Mouse (Mus musculus) CH12.LX (cell line): ENCODE data around the gene Rgs11. TPM values are rescaled to one million over a fixed set of nuclear protein-coding genes. Genes with fewer than 3 reads are reported as not detected.

Experiments used
- DNase-seq: peaks from one replicate; pipeline ENCODE4 v3.0.0-alpha.2; 2013; ENCODE audit errors: extremely low read depth
- H3K27ac ChIP-seq: 2 replicates; pipeline ENCODE4 v1.5.1; 2012; ENCODE audit warnings: low read depth, mild to moderate bottlenecking, control low read depth, moderate library complexity; ENCODE audit not compliant: insufficient read depth
- H3K27me3 ChIP-seq: replicated peaks from 2 replicates; pipeline ENCODE3; 2012; ENCODE audit warnings: inconsistent platforms
- H3K36me3 ChIP-seq, 2 experiments: replicated peaks in 1 of 2; 2 replicates each; pipeline versions ENCODE3 to v1.6.1; 2012; ENCODE audit warnings: inconsistent platforms in 1 of 2, low read length in 1 of 2, mild to moderate bottlenecking in 1 of 2, mixed read lengths in 1 of 2, moderate library complexity in 1 of 2; ENCODE audit not compliant: control insufficient read depth in 1 of 2, insufficient read depth in 1 of 2
- H3K4me1 ChIP-seq, 2 experiments: 2 replicates each; pipeline ENCODE4 v1.6.1; 2012; ENCODE audit warnings: inconsistent platforms in 1 of 2, moderate library complexity in 1 of 2; ENCODE audit not compliant: insufficient read depth in 2 of 2, control insufficient read depth in 1 of 2
- H3K4me2 ChIP-seq: 2 replicates; pipeline ENCODE4 v1.6.1; 2012; ENCODE audit warnings: low read depth, mild to moderate bottlenecking, control low read depth; ENCODE audit not compliant: poor library complexity, insufficient read depth, severe bottlenecking
- H3K4me3 ChIP-seq, 3 experiments: fragments of 150-350 bp in 1 of 3; sonication (generic) in 1 of 3; replicated peaks in 1 of 3; 2 replicates each; pipeline versions ENCODE3 to v1.5.1; 2011 to 2012; ENCODE audit warnings: low read depth in 2 of 3, low read length in 2 of 3, mild to moderate bottlenecking in 2 of 3, moderate library complexity in 2 of 3, control low read depth in 1 of 3, improper control_type of control experiment in 1 of 3, inconsistent platforms in 1 of 3, mixed read lengths in 1 of 3; ENCODE audit not compliant: poor library complexity in 1 of 3
- H3K79me2 ChIP-seq: replicated peaks from 2 replicates; pipeline ENCODE4 v1.6.1; 2012; ENCODE audit warnings: mild to moderate bottlenecking, moderate library complexity; ENCODE audit not compliant: control insufficient read depth, poor library complexity, insufficient read depth, severe bottlenecking; ENCODE audit errors: extremely low read depth
- H3K9ac ChIP-seq: 2 replicates; pipeline ENCODE4 v1.6.1; 2012; ENCODE audit warnings: low read depth, mild to moderate bottlenecking, control low read depth, moderate library complexity; ENCODE audit not compliant: insufficient read depth
- H3K9me3 ChIP-seq: replicated peaks from 2 replicates; pipeline ENCODE3; 2012; ENCODE audit warnings: low read length, inconsistent platforms, mixed read lengths
- BHLHE40 ChIP-seq: IDR thresholded peaks from 2 replicates; pipeline ENCODE4 v1.6.1; 2011; ENCODE audit warnings: mild to moderate bottlenecking, low read depth, low read length, improper control_type of control experiment
- CHD1 ChIP-seq: IDR thresholded peaks from 2 replicates; pipeline ENCODE4 v1.6.1; 2012; ENCODE audit warnings: low read depth, low read length, improper control_type of control experiment, inconsistent platforms
- CHD2 ChIP-seq: IDR thresholded peaks from 2 replicates; pipeline ENCODE4 v1.6.1; 2011; ENCODE audit warnings: low read length, improper control_type of control experiment
- CTCF ChIP-seq, 2 experiments: IDR thresholded peaks in 1 of 2; conservative IDR thresholded peaks in 1 of 2; 2 replicates each; pipeline ENCODE4 v1.5.1; 2011 to 2012; ENCODE audit warnings: low read depth in 2 of 2, low read length in 2 of 2, improper control_type of control experiment in 1 of 2, inconsistent platforms in 1 of 2, mild to moderate bottlenecking in 1 of 2, moderate library complexity in 1 of 2
- ETS1 ChIP-seq: conservative IDR thresholded peaks from 2 replicates; pipeline ENCODE4 v1.6.1; 2012; ENCODE audit warnings: low read depth, mild to moderate bottlenecking, inconsistent platforms, low read length, improper control_type of control experiment, moderate library complexity
- JUN ChIP-seq: IDR thresholded peaks from 2 replicates; pipeline ENCODE4 v1.6.1; 2011; ENCODE audit warnings: low read depth, mild to moderate bottlenecking, low read length, improper control_type of control experiment, moderate library complexity; ENCODE audit not compliant: insufficient read depth
- KAT2A ChIP-seq: IDR thresholded peaks from 2 replicates; pipeline ENCODE4 v1.6.1; 2012; ENCODE audit warnings: low read length, improper control_type of control experiment, inconsistent platforms; ENCODE audit not compliant: insufficient replicate concordance
- MAFK ChIP-seq: IDR thresholded peaks from 2 replicates; pipeline ENCODE4 v1.6.1; 2011; ENCODE audit warnings: low read length, improper control_type of control experiment; ENCODE audit not compliant: insufficient replicate concordance
- MAX ChIP-seq: IDR thresholded peaks from 2 replicates; pipeline ENCODE4 v1.6.1; 2011; ENCODE audit warnings: low read length, improper control_type of control experiment
- MAZ ChIP-seq: IDR thresholded peaks from 2 replicates; pipeline ENCODE4 v1.6.1; 2012; ENCODE audit warnings: low read depth, mild to moderate bottlenecking, inconsistent platforms, low read length, improper control_type of control experiment, moderate library complexity
- MXI1 ChIP-seq: IDR thresholded peaks from 2 replicates; pipeline ENCODE4 v1.6.1; 2011; ENCODE audit warnings: mild to moderate bottlenecking, low read depth, low read length, improper control_type of control experiment
- NRF1 ChIP-seq: IDR thresholded peaks from 2 replicates; pipeline ENCODE4 v1.6.1; 2014; ENCODE audit warnings: low read depth, mild to moderate bottlenecking, inconsistent platforms, low read length, improper control_type of control experiment, moderate library complexity
- RCOR1 ChIP-seq: conservative IDR thresholded peaks from 2 replicates; pipeline ENCODE4 v1.6.1; 2012; ENCODE audit warnings: low read depth, mild to moderate bottlenecking, inconsistent platforms, low read length, improper control_type of control experiment
- SIN3A ChIP-seq: IDR thresholded peaks from 2 replicates; pipeline ENCODE4 v1.6.1; 2012; ENCODE audit warnings: low read length, improper control_type of control experiment, inconsistent platforms
- TBP ChIP-seq: conservative IDR thresholded peaks from 2 replicates; pipeline ENCODE4 v1.6.1; 2011; ENCODE audit warnings: low read depth, low read length, improper control_type of control experiment
- USF1 ChIP-seq: IDR thresholded peaks from 2 replicates; pipeline ENCODE4 v1.6.1; 2014; ENCODE audit warnings: low read depth, mild to moderate bottlenecking, inconsistent platforms, low read length, improper control_type of control experiment
- USF2 ChIP-seq: conservative IDR thresholded peaks from 2 replicates; pipeline ENCODE4 v1.6.1; 2011; ENCODE audit warnings: low read depth, low read length, improper control_type of control experiment
- ZC3H11A ChIP-seq: IDR thresholded peaks from 2 replicates; pipeline ENCODE4 v1.6.1; 2012; ENCODE audit warnings: low read depth, mild to moderate bottlenecking, inconsistent platforms, low read length, improper control_type of control experiment
- dilution Hi-C: fragments of 300-500 bp; cut with MboI; formaldehyde crosslinking; loops from 2 replicates; pipeline ENCODE4 v1.14.3; 2020; ENCODE audit warnings: low sequenced_read_pairs; ENCODE audit not compliant: extremely low pct_unique_long_range_greater_than_20kb, extremely low pct_ligation_motif_present
- in situ Hi-C: fragments of 300-500 bp; cut with MboI; formaldehyde crosslinking; loops from 3 replicates; pipeline ENCODE4 v1.14.3; 2019; ENCODE audit warnings: low sequenced_read_pairs, low pct_ligation_motif_present, low pct_unique_long_range_greater_than_20kb, mixed read lengths
- polyA plus RNA-seq: library from polyadenylated mRNA; unstranded; fragments of >175 nt; gene quantifications from 2 replicates; pipeline ENCODE4 v1.2.1, GENCODE M21; 2012; ENCODE audit warnings: low read depth; ENCODE audit not compliant: insufficient read length
- total RNA-seq, 2 experiments: library from RNA; depleted of rRNA; stranded (reverse); fragments of 300-350 nt in 1 of 2; fragments of >200 nt in 1 of 2; gene quantifications; 2 replicates each; pipeline ENCODE4 v1.2.3; 2012 to 2014

Gene Rgs11
- total and polyA plus RNA-seq, 3 experiments, result 0.13 to 8.1 (median 0.40) TPM

DNA sequence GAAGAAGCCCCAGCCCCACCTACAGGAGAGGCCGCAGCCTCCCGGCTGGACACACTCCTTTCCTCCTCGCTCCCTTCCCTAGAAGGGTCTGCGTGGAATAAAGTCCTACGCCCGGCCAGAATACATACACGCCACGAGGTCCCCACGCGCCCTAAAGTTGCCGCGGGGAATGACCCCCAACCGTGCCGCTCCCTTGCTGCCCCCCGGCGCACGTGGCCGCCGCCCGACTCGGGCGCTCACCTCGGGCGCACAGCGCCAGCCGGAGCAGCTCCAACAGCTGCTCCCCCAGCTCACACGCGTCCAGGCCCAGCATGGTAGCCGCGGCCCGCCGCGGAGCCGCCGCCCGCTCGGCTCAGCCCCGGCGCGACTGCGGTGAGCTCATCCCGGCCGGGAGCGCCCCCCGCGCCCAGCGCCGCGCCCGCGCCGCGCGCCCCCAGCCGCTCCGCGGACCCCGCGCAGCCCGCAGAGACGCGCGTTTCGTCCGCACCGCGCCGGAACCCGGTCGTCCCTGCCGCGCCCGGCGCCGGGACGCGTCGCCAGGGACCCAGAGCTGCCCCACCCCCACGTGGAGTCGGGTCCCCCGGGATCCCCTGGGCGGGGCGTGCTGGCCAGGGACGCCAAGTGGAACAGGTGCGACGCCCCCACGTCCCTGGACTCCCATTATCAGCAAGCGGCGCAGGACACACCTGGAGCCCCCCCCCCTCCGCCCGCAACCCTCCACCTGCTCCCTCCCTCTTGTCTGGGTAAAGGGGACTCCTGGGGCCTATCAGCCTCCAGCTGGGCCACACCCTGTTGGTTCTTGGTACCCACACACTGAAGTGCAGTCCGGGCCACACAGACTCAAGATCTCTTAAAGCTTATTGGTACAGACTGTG is 1.7 kb upstream of the Rgs11 start:
- Histone ChIP-seq H3K9ac (no peak overlapping the region; the same call in 1 of the 2 replicates), H3K4me3 (peak overlapping the region in 1 of 3 experiments; percentile 46), H3K79me2 (no peaks in the 10 kb centered on the region), H3K27ac (no peak overlapping the region), H3K4me2 (peak overlapping the region; percentile 60), H3K36me3 (peaks cover 19 to 30% of the 10 kb centered on the region in 2 experiments), H3K4me1 (peaks cover 5 to 10% of the 10 kb centered on the region in 2 experiments; a peak in 3 of 4 replicates), H3K9me3 (no peaks in the 10 kb centered on the region), H3K27me3 (peaks cover 50% of the 10 kb centered on the region)
- in situ Hi-C loops (no loop called here), dilution Hi-C loops (no loop called here)
- no peak for TF ChIP-seq ZC3H11A
- TF ChIP-seq BHLHE40, result peak; percentile 35; the same call in 1 of the 2 replicates
- TF ChIP-seq MAX, result 0 out of 2 replicates have a peak, but pooled peaks have one; percentile 12
- DNase-seq, result no peak

DNA sequence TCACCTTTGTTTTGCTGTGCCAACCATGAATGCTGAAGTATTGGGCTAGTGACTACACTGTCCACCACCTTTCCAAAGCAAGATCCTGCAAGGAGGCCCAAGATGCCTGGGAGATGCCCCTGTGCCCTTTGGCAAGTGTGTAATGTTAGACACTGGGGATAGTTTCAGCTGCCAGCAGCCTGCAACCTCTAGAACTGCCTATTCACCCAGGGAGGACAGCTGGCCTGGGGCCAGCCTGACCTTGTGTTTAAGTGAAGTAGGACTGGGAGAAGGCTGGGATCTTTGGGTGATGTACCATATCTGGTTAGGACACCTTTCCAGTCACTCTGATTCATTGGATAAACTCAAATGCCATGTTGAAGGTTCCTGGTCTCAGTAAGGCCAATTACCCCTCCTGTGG is 753 bp upstream of the Rgs11 start:
- no peak overlapping the region for H3K9ac ChIP-seq
- H3K4me3 ChIP-seq, result no peak overlapping the region
- TF ChIP-seq JUN (no peak), RCOR1 (no peak), KAT2A (no peak), CTCF (conservative IDR thresholded peaks at IDR 0.05 in 1 of 2, IDR thresholded peaks at IDR 0.05 in 1 of 2; ENCODE audit: low read depth in 2 of 2, low read length in 2 of 2) (no peak), BHLHE40 (no peak), CHD1 (no peak), ETS1 (no peak), SIN3A (no peak), USF2 (no peak), MAZ (no peak), USF1 (no peak), MAFK (no peak), CHD2 (no peak), MXI1 (no peak), TBP (no peak), NRF1 (no peak), ZC3H11A (no peak)
- in situ Hi-C loops, result no loop called here
- dilution Hi-C loops, result no loop called here
- peaks cover 56% of the 10 kb centered on the region for H3K27me3 ChIP-seq
- no peaks in the 10 kb centered on the region for H3K79me2 ChIP-seq
- no peak overlapping the region for H3K4me2 ChIP-seq
- H3K36me3 ChIP-seq, result peaks cover 10 to 21% of the 10 kb centered on the region in 2 experiments
- no peaks in the 10 kb centered on the region for H3K9me3 ChIP-seq
- H3K4me1 ChIP-seq, result peaks cover 5 to 10% of the 10 kb centered on the region in 2 experiments; a peak in 3 of 4 replicates
- H3K27ac ChIP-seq, result no peak overlapping the region
- no peak for DNase-seq
